Mouse (Mus musculus): ENCODE measurements at regions not wholly inside any gene's neighbourhood (a gene's known extent, or its start where the extent isn't known, plus 50 kb on each side); places are given as distances from the start of the nearest gene placed in this dataset.

DNA sequence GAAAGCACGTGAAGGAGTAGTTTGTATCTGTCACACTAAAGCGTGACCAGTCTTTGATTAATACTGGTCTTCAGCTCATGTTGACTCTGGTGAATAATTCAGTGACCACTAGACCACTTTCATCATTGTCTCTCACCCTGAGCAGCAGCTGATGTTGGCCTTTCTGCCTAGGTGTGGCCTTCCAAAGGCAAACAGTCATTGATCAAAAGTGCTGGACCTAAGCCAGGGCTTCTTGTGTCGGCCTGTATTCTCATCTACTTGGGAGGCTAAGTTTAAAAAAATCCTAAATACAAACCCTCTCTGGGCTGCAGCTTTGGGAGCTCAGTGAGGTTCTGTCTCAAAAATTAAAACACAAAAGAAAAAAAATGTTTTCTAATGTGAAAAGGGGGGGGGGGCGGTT is 475.0 kb upstream of the Cdh5 start:
- TF ChIP-seq E2F4 (IDR thresholded peaks at IDR 0.05; ENCODE audit: insufficient read depth) (no peak), MYOG (IDR thresholded peaks at IDR 0.05; ENCODE audit: control insufficient read depth in 1 of 3, insufficient read depth in 1 of 3, insufficient read length in 2 of 3, low read depth in 2 of 3) (no peak), CEBPB (IDR thresholded peaks at IDR 0.05; ENCODE audit: insufficient read depth, poor library complexity, severe bottlenecking) (no peak), POLR2A (IDR thresholded peaks at IDR 0.05; ENCODE audit: insufficient read length, low read depth) (no peak), POLR2AphosphoS2 (IDR thresholded peaks at IDR 0.05; ENCODE audit: insufficient read length, low read depth) (no peak), USF1 (IDR thresholded peaks at IDR 0.05; ENCODE audit: low read depth) (no peak), MYOD1 (IDR thresholded peaks at IDR 0.05; ENCODE audit: control insufficient read depth in 1 of 3, insufficient read length in 2 of 3, low read depth in 2 of 3) (no peak), TCF12 (IDR thresholded peaks at IDR 0.05; ENCODE audit: insufficient read depth, poor library complexity, severe bottlenecking) (no peak), TCF3 (IDR thresholded peaks at IDR 0.05; ENCODE audit: insufficient read length, low read depth) (no peak), SRF (IDR thresholded peaks at IDR 0.05; ENCODE audit: control insufficient read depth, insufficient read length, low read depth) (no peak), REST (IDR thresholded peaks at IDR 0.05; ENCODE audit: insufficient read depth, insufficient read length) (no peak)
- no peaks in the 10 kb centered on the region for H3K79me2 ChIP-seq (ENCODE audit: control insufficient read depth, insufficient read depth)
- no peaks in the 10 kb centered on the region for H3K36me3 ChIP-seq (ENCODE audit: control insufficient read depth, insufficient read depth)
- H3K4me2 ChIP-seq (ENCODE audit: low read depth): no peak overlapping the region
- H3K4me3 ChIP-seq: no peak overlapping the region
- no peaks in the 10 kb centered on the region for H3K27me3 ChIP-seq (ENCODE audit: control insufficient read depth, insufficient read depth, insufficient read length)
- no peak overlapping the region for H3ac ChIP-seq (ENCODE audit: control insufficient read depth, insufficient read length)

DNA sequence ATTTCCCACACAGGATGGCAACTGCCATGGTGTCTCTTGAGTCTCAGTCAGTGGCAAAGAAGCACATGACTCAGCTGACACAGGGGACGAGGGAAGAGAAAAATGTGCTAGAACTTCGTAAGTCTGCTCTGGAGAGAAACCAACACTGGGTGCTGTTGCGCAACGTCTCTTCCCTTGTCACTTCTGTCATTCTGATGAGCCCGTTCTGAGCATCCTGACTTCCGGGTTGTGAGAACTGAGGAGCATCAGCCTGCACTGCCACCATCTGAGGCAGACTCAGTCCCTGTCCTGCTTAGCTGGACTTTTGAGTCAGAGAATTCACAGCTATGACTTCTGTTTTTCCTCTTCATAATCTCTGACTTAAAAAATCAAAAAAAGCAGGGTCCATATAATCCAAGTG is 468.9 kb upstream of the Cdh5 start:
- Histone ChIP-seq H3K36me3 (ENCODE audit: control insufficient read depth, insufficient read depth) (no peaks in the 10 kb centered on the region), H3K27me3 (ENCODE audit: control insufficient read depth, insufficient read depth, insufficient read length) (no peaks in the 10 kb centered on the region), H3K4me3 (no peak overlapping the region), H3K79me2 (ENCODE audit: control insufficient read depth, insufficient read depth) (no peaks in the 10 kb centered on the region), H3K4me2 (ENCODE audit: low read depth) (no peak overlapping the region), H3ac (ENCODE audit: control insufficient read depth, insufficient read length) (no peak overlapping the region)
- TF ChIP-seq MYOG (IDR thresholded peaks at IDR 0.05; ENCODE audit: control insufficient read depth in 1 of 3, insufficient read depth in 1 of 3, insufficient read length in 2 of 3, low read depth in 2 of 3) (no peak), E2F4 (IDR thresholded peaks at IDR 0.05; ENCODE audit: insufficient read depth) (no peak), USF1 (IDR thresholded peaks at IDR 0.05; ENCODE audit: low read depth) (no peak), TCF3 (IDR thresholded peaks at IDR 0.05; ENCODE audit: insufficient read length, low read depth) (no peak), CEBPB (IDR thresholded peaks at IDR 0.05; ENCODE audit: insufficient read depth, poor library complexity, severe bottlenecking) (peak; percentile 59; the same call in 1 of the 2 replicates), TCF12 (IDR thresholded peaks at IDR 0.05; ENCODE audit: insufficient read depth, poor library complexity, severe bottlenecking) (no peak)

DNA sequence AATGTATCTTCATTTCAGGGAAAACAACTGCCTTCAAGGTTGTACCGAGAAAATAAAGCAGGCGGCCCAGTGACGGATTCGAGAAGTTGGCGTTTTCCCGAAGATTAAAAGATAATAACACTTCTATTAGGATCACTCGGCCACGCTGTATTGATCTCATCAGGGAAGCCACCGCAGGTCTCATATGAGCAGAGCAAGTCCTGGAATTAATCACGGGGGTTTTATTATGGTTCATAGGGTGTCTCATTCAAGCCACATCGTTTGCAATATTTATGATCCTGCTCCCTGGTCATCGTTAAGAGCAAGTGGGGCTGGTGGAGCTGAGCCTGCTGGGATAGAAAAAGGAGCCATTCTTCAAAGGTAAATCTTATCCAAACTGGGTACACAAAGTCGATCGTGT is 466.5 kb upstream of the Cdh5 start:
- Histone ChIP-seq H3K36me3 (ENCODE audit: control insufficient read depth, insufficient read depth) (no peaks in the 10 kb centered on the region), H3K79me2 (ENCODE audit: control insufficient read depth, insufficient read depth) (no peaks in the 10 kb centered on the region), H3K4me3 (no peak overlapping the region), H3K27me3 (ENCODE audit: control insufficient read depth, insufficient read depth, insufficient read length) (no peaks in the 10 kb centered on the region), H3K4me2 (ENCODE audit: low read depth) (no peak overlapping the region), H3ac (ENCODE audit: control insufficient read depth, insufficient read length) (no peak overlapping the region)
- TF ChIP-seq SRF (IDR thresholded peaks at IDR 0.05; ENCODE audit: control insufficient read depth, insufficient read length, low read depth) (no peak), POLR2A (IDR thresholded peaks at IDR 0.05; ENCODE audit: insufficient read length, low read depth) (no peak), MAX (IDR thresholded peaks at IDR 0.05; ENCODE audit: low read depth) (no peak), MYOG (IDR thresholded peaks at IDR 0.05; ENCODE audit: control insufficient read depth in 1 of 3, insufficient read depth in 1 of 3, insufficient read length in 2 of 3, low read depth in 2 of 3) (no peak), E2F4 (IDR thresholded peaks at IDR 0.05; ENCODE audit: insufficient read depth) (no peak), POLR2AphosphoS2 (IDR thresholded peaks at IDR 0.05; ENCODE audit: insufficient read length, low read depth) (no peak), REST (IDR thresholded peaks at IDR 0.05; ENCODE audit: insufficient read depth, insufficient read length) (no peak), TCF3 (IDR thresholded peaks at IDR 0.05; ENCODE audit: insufficient read length, low read depth) (no peak), CEBPB (IDR thresholded peaks at IDR 0.05; ENCODE audit: insufficient read depth, poor library complexity, severe bottlenecking) (no peak), USF1 (IDR thresholded peaks at IDR 0.05; ENCODE audit: low read depth) (no peak), MYOD1 (IDR thresholded peaks at IDR 0.05; ENCODE audit: control insufficient read depth in 1 of 3, insufficient read length in 2 of 3, low read depth in 2 of 3) (no peak), TCF12 (IDR thresholded peaks at IDR 0.05; ENCODE audit: insufficient read depth, poor library complexity, severe bottlenecking) (no peak)

DNA sequence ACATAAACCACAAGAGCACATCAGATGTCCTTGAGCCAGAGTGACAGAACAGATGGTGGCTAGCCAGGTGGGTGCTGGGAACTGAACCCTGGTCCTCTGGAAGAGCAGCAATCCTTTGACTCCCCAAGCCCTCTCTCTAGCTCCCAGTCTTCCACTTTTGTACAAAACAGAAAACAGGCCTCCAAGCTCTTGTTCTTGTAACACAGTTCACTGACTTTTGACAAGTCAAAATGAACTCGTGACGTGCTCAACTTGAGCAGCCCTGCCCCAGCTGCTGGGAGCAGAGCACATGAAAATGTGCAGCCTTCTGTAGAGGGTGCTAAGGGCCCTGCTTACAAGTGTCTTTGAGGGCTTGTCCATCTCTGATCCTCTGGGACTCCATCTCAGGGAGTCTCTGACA is 457.8 kb upstream of the Cdh5 start:
- no peak overlapping the region for H3K4me3 ChIP-seq
- H3K4me2 ChIP-seq (ENCODE audit: low read depth): no peak overlapping the region
- H3K36me3 ChIP-seq (ENCODE audit: control insufficient read depth, insufficient read depth): no peaks in the 10 kb centered on the region
- TF ChIP-seq MAX (IDR thresholded peaks at IDR 0.05; ENCODE audit: low read depth) (no peak), MYOG (IDR thresholded peaks at IDR 0.05; ENCODE audit: control insufficient read depth in 1 of 3, insufficient read depth in 1 of 3, insufficient read length in 2 of 3, low read depth in 2 of 3) (no peak), TCF3 (IDR thresholded peaks at IDR 0.05; ENCODE audit: insufficient read length, low read depth) (no peak), TCF12 (IDR thresholded peaks at IDR 0.05; ENCODE audit: insufficient read depth, poor library complexity, severe bottlenecking) (no peak), CEBPB (IDR thresholded peaks at IDR 0.05; ENCODE audit: insufficient read depth, poor library complexity, severe bottlenecking) (no peak), REST (IDR thresholded peaks at IDR 0.05; ENCODE audit: insufficient read depth, insufficient read length) (no peak), E2F4 (IDR thresholded peaks at IDR 0.05; ENCODE audit: insufficient read depth) (no peak), POLR2A (IDR thresholded peaks at IDR 0.05; ENCODE audit: insufficient read length, low read depth) (no peak), POLR2AphosphoS2 (IDR thresholded peaks at IDR 0.05; ENCODE audit: insufficient read length, low read depth) (no peak), USF1 (IDR thresholded peaks at IDR 0.05; ENCODE audit: low read depth) (no peak), SRF (IDR thresholded peaks at IDR 0.05; ENCODE audit: control insufficient read depth, insufficient read length, low read depth) (no peak)
- H3ac ChIP-seq (ENCODE audit: control insufficient read depth, insufficient read length): no peak overlapping the region
- H3K27me3 ChIP-seq (ENCODE audit: control insufficient read depth, insufficient read depth, insufficient read length): no peaks in the 10 kb centered on the region
- no peaks in the 10 kb centered on the region for H3K79me2 ChIP-seq (ENCODE audit: control insufficient read depth, insufficient read depth)

DNA sequence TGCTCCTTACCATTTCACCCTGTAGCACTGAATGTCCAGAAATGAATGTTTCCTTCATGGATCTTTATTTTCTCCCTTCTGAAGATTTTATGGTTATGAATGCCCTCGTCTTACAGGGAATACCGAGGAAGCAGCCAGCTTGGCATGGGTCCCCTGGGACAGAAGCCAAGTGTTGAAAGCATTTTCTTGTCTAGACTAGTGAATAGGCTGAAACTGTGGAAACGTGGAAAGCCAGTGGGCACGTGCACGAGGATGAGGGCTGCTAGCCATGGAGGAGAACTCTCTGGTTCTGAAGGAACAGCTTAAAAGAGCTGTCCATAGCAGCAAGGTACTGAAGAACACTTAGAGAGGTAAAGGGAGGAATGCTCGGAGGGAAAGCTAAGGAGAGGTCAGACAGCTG is 457.3 kb upstream of the Cdh5 start:
- Histone ChIP-seq H3ac (ENCODE audit: control insufficient read depth, insufficient read length) (no peak overlapping the region), H3K79me2 (ENCODE audit: control insufficient read depth, insufficient read depth) (no peaks in the 10 kb centered on the region), H3K4me3 (no peak overlapping the region), H3K36me3 (ENCODE audit: control insufficient read depth, insufficient read depth) (no peaks in the 10 kb centered on the region), H3K4me2 (ENCODE audit: low read depth) (no peak overlapping the region), H3K27me3 (ENCODE audit: control insufficient read depth, insufficient read depth, insufficient read length) (no peaks in the 10 kb centered on the region)
- TF ChIP-seq CEBPB (IDR thresholded peaks at IDR 0.05; ENCODE audit: insufficient read depth, poor library complexity, severe bottlenecking) (no peak), E2F4 (IDR thresholded peaks at IDR 0.05; ENCODE audit: insufficient read depth) (no peak), TCF12 (IDR thresholded peaks at IDR 0.05; ENCODE audit: insufficient read depth, poor library complexity, severe bottlenecking) (no peak), MYOD1 (IDR thresholded peaks at IDR 0.05; ENCODE audit: control insufficient read depth in 1 of 3, insufficient read length in 2 of 3, low read depth in 2 of 3) (no peak), TCF3 (IDR thresholded peaks at IDR 0.05; ENCODE audit: insufficient read length, low read depth) (no peak), USF1 (IDR thresholded peaks at IDR 0.05; ENCODE audit: low read depth) (no peak), MAX (IDR thresholded peaks at IDR 0.05; ENCODE audit: low read depth) (no peak), REST (IDR thresholded peaks at IDR 0.05; ENCODE audit: insufficient read depth, insufficient read length) (no peak), POLR2A (IDR thresholded peaks at IDR 0.05; ENCODE audit: insufficient read length, low read depth) (no peak), SRF (IDR thresholded peaks at IDR 0.05; ENCODE audit: control insufficient read depth, insufficient read length, low read depth) (no peak), MYOG (IDR thresholded peaks at IDR 0.05; ENCODE audit: control insufficient read depth in 1 of 3, insufficient read depth in 1 of 3, insufficient read length in 2 of 3, low read depth in 2 of 3) (no peak), POLR2AphosphoS2 (IDR thresholded peaks at IDR 0.05; ENCODE audit: insufficient read length, low read depth) (no peak)

All from myocyte (in vitro differentiated cells).